Mouse (Mus musculus): ENCODE measurements around the gene Slc7a11. TPM values are rescaled to one million over a fixed set of nuclear protein-coding genes. Genes with fewer than 3 reads are reported as not detected.

Gene Slc7a11
- polyA plus RNA-seq, 1 experiment from 2014 or later, result 0.19 TPM

DNA sequence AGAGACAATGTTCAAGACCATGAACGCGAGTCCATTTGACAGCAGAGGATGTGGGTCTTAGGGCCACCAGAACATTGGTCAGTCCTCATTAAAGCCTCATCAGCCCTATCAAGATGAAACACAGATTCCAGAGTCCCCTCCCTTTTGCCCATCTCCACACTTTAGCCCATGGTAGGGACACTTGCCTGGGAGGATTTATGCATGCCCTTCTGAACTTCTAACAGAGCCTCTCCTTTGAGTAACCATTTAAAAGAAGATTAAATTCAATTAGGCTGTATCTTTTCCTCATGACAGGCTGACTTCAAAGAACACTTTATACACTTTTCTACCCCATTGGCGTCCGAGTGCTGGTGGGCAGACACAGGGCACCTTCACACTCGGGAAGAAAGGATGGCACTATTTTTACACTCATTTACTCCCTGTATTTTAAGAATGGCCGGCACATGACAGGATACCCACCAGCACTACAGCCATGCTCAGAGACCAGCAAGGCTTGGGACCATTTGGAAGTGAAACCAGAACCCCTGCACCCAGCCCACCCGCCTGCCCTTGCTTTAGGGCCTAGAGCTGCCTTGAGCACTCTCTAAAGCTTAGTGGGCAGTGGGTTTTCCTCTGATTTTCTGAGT is 144.9 kb downstream of the Slc7a11 start:
- Histone ChIP-seq H3K4me3 (no peak overlapping the region), H3K9me3 (replicated peaks) (no peaks in the 10 kb centered on the region), H3K27ac (no peak overlapping the region), H3K9ac (no peak overlapping the region), H3K36me3 (no peaks in the 10 kb centered on the region), H3K4me1 (no peaks in the 10 kb centered on the region), H3K27me3 (replicated peaks) (no peaks in the 10 kb centered on the region), H3K4me2 (no peak overlapping the region)
- no peak for ATAC-seq
- 59% methylated on average over 7 of the region's 7 CpGs for WGBS (ENCODE audit: insufficient replicate concordance)

DNA sequence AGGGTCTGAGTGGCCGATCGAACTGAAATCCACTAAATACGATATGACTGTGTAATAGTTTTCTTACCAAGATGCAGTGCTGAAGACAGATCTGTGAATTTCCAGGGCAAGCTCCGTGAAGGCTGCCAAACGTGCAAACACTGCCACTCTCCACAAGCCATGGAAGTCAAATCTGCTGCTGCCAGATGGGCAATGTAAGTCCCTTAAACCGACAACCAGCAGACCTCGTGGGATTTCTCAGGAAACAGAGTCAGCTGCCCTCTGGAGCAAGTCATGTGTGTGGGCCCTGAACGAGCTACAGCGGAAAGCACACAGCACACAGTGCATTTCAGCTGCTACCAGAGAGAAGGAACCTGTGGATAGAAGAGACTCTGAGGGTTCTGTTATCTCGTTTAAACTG is 146.5 kb downstream of the Slc7a11 start:
- Histone ChIP-seq H3K9me3 (replicated peaks) (no peaks in the 10 kb centered on the region), H3K27ac (no peak overlapping the region), H3K36me3 (no peaks in the 10 kb centered on the region), H3K4me1 (no peaks in the 10 kb centered on the region), H3K4me3 (no peak overlapping the region), H3K27me3 (replicated peaks) (no peaks in the 10 kb centered on the region), H3K9ac (no peak overlapping the region), H3K4me2 (no peak overlapping the region)
- no peak for ATAC-seq
- 56% methylated on average over 10 of the region's 10 CpGs for WGBS (ENCODE audit: insufficient replicate concordance)

DNA sequence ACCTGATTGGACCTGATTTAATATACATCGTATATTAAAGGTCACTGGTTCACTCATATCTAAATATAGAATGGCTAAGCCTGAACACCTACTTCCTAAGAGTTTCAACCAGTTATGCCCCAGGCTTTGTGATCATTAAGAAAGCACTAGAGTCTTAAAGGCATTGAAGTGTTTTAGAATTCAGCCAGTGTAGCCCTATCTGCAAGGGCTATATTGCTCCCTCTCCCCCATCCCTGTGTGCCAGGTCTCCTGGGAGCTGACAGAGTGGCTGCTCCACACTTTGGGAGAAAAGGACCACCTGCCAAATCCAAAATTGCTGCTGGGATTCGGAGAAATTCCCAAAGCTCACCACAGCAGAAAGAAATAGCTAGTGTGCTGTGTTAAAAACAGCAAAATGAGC is 168.4 kb downstream of the Slc7a11 start:
- H3K9ac ChIP-seq, result no peak overlapping the region
- no peaks in the 10 kb centered on the region for H3K36me3 ChIP-seq
- H3K4me3 ChIP-seq, result no peak overlapping the region
- no peak overlapping the region for H3K27ac ChIP-seq
- WGBS (ENCODE audit: insufficient replicate concordance), result 52% methylated on average over 2 of the region's 2 CpGs
- no peak for ATAC-seq
- no peak overlapping the region for H3K4me2 ChIP-seq
- H3K27me3 ChIP-seq (replicated peaks), result no peaks in the 10 kb centered on the region
- no peaks in the 10 kb centered on the region for H3K9me3 ChIP-seq (replicated peaks)
- H3K4me1 ChIP-seq, result no peaks in the 10 kb centered on the region

DNA sequence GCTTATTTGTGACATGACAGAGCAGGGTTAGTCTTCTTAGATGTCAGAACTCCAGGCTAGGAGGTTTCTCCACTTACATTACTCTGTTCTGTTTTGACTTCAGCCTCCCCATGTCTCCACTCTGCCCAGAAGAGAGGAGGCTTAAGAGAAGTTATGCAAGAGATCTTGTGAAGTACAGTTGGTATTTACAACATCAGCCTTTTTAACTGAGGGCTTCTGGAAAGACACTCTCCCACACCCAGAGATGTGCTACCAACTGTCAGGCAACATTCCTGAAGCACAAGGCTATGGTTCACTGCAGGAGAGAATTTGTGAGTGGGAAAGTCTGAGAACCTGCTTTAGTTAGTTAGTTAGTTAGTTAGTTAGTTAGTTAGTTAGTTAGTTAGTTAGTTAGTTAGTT is 171.2 kb downstream of the Slc7a11 start:
- Histone ChIP-seq H3K4me2 (no peak overlapping the region), H3K9me3 (replicated peaks) (no peaks in the 10 kb centered on the region), H3K36me3 (no peaks in the 10 kb centered on the region), H3K4me3 (no peak overlapping the region), H3K4me1 (no peaks in the 10 kb centered on the region), H3K27ac (no peak overlapping the region), H3K9ac (no peak overlapping the region), H3K27me3 (replicated peaks) (no peaks in the 10 kb centered on the region)
- ATAC-seq, result no peak

DNA sequence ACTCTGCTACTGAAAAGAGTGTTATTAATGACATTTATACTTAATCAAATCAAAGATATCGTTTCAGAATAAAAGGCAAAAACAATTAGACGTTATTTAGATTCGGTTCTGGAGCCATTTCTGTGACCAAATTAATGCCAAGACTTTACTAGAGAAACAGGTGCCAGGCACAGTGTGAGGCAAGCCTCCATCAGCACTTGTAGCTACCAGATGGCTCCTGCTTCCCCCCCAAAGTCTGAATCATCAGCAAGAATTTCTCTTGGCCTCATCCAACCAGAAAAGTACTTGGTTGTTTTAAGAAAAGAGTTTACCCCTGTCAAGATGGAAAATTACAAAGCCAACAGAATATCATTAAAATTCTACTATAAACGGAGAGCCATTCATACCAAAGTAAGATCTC is 173.7 kb downstream of the Slc7a11 start:
- Histone ChIP-seq H3K9me3 (replicated peaks) (no peaks in the 10 kb centered on the region), H3K9ac (no peak overlapping the region), H3K27me3 (replicated peaks) (no peaks in the 10 kb centered on the region), H3K27ac (no peak overlapping the region), H3K36me3 (no peaks in the 10 kb centered on the region), H3K4me3 (no peak overlapping the region), H3K4me2 (no peak overlapping the region), H3K4me1 (no peaks in the 10 kb centered on the region)
- no peak for ATAC-seq
- 61% methylated on average over 4 of the region's 4 CpGs for WGBS (ENCODE audit: insufficient replicate concordance)

DNA sequence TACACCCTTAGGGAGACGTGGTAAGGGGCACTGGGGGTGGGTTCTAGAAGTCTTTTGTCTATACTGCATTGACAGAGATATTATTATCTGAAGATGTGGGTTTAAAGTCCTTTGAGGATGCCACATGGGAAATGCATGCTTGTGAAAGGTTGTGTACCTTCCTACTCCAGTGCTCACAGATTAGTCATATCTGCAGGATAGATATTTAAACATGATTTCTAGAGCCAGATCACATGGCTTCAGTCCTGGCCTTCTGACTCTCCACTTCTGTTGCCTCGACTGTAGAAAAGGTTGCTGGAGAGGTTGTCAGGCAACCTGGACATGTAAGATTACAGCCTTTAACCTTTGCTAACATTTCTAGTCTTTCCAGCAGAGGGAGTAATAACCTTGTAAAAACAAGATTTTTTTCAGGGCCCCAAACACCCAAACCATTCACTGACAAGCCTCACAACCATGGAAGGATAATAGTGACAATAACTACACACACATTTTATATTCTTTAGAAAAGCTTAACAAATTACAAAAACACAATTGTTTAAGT is 180.8 kb downstream of the Slc7a11 start:
- 27% methylated on average over 2 of the region's 2 CpGs for WGBS (ENCODE audit: insufficient replicate concordance)
- no peak overlapping the region for H3K27ac ChIP-seq
- no peak overlapping the region for H3K4me3 ChIP-seq
- no peak for ATAC-seq
- no peaks in the 10 kb centered on the region for H3K9me3 ChIP-seq (replicated peaks)
- H3K27me3 ChIP-seq (replicated peaks), result no peaks in the 10 kb centered on the region
- no peak overlapping the region for H3K9ac ChIP-seq
- no peaks in the 10 kb centered on the region for H3K36me3 ChIP-seq
- H3K4me1 ChIP-seq, result no peaks in the 10 kb centered on the region
- no peak overlapping the region for H3K4me2 ChIP-seq

DNA sequence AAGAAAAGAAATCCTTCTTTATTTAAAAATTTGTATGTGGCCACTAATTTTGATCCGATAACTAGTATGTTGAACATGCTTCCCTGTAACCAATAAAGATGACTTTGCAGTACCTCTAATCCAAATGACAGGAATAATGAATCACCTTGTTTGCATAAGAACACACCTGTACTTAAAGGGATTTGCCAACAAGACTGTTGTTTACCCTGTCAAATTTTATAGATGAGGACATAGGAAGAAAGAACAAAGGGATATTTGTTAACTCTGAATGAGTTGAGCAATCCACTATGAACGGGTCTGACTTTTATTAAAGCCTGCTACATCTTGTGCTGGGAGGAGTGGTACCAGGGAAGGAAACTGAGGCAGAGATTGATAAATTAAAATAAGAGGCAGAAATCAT is 181.3 kb downstream of the Slc7a11 start:
- Histone ChIP-seq H3K4me3 (no peak overlapping the region), H3K4me1 (no peaks in the 10 kb centered on the region), H3K9me3 (replicated peaks) (no peaks in the 10 kb centered on the region), H3K4me2 (no peak overlapping the region), H3K27ac (no peak overlapping the region), H3K36me3 (no peaks in the 10 kb centered on the region), H3K9ac (no peak overlapping the region), H3K27me3 (replicated peaks) (no peaks in the 10 kb centered on the region)
- 61% methylated on average over 2 of the region's 2 CpGs for WGBS (ENCODE audit: insufficient replicate concordance)
- ATAC-seq, result no peak

DNA sequence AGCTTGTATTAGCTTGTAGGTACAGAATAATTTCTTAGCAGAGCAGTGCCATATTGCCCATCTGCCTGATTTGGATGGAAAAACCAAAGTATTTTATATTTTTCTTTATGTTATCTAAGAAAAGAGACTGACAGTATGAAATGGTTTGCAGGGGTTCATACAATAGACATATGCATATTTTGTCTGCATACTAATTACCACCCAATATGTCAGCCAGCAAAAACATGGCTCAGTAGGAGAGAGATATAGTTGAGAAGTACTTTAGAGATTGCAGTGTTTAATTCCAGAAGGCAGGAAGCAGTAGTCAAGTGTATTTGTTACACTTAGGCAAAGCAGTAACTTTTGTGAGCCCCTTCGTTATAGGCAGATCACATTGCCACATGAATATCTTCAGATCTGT is 182.7 kb downstream of the Slc7a11 start:
- Histone ChIP-seq H3K36me3 (no peaks in the 10 kb centered on the region), H3K4me3 (no peak overlapping the region), H3K9me3 (replicated peaks) (no peaks in the 10 kb centered on the region), H3K27me3 (replicated peaks) (no peaks in the 10 kb centered on the region), H3K4me1 (no peaks in the 10 kb centered on the region), H3K27ac (no peak overlapping the region), H3K4me2 (no peak overlapping the region), H3K9ac (no peak overlapping the region)
- no peak for ATAC-seq
- WGBS (ENCODE audit: insufficient replicate concordance), result 66% methylated on average over 1 of the region's 1 CpGs

DNA sequence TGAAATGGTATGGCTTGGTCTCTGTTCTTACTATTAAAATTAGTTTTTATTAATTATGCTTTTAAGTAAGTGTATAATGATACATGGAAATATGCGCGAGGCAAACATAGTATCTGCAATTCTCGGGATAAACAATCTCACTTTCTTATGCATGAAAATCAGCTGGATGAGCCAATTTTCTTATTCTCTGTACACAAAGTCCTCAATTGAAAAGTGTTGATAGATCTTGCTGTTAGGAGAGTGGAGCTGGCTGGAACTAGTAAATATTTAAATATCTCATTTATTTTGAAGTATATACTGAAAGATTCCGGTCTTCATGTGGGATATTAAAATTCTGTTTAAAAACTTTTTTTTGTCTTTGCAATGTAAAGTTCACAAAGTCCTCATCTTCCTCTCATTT is 184.6 kb downstream of the Slc7a11 start:
- H3K4me2 ChIP-seq, result no peak overlapping the region
- no peaks in the 10 kb centered on the region for H3K27me3 ChIP-seq (replicated peaks)
- no peak overlapping the region for H3K9ac ChIP-seq
- H3K4me1 ChIP-seq, result no peaks in the 10 kb centered on the region
- H3K9me3 ChIP-seq (replicated peaks), result no peaks in the 10 kb centered on the region
- no peak overlapping the region for H3K27ac ChIP-seq
- 74% methylated on average over 4 of the region's 4 CpGs for WGBS (ENCODE audit: insufficient replicate concordance)
- H3K36me3 ChIP-seq, result no peaks in the 10 kb centered on the region
- ATAC-seq, result no peak
- no peak overlapping the region for H3K4me3 ChIP-seq

DNA sequence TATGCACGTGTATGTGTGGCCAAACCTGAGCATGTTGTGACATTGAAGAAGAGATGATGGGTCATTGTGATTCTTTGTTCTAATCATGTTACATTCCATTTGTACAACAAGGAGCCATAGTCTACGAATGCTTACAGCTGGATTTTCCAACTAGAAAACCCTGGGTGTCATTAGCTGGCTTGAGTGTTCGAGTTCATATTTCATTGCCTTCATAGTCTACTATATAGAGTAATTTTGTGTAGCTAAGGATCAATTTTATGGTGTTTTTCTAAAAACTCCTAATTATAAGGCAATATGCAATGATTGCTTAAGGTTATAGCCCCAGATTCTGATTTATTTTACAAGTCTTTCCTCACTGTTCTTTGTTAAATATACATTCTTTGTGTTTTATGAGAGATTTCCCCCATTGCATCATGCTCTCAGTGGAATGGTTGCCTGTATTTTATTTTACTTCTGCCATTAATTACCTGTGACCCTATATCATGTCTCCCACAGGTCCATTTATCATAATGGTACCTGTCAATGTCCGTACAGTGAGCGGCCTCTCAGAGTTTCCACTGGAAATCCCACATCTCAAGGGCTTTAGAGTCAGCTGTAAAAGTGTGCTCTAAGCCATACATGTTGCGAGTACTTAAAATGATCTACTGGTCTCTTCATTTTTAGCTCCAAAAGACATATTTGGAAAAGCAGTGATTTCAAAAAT is 193.7 kb downstream of the Slc7a11 start:
- no peaks in the 10 kb centered on the region for H3K9me3 ChIP-seq (replicated peaks)
- H3K27ac ChIP-seq, result no peak overlapping the region
- WGBS (ENCODE audit: insufficient replicate concordance), result 59% methylated on average over 6 of the region's 6 CpGs
- H3K36me3 ChIP-seq, result no peaks in the 10 kb centered on the region
- H3K4me1 ChIP-seq, result no peaks in the 10 kb centered on the region
- no peak overlapping the region for H3K4me2 ChIP-seq
- H3K4me3 ChIP-seq, result no peak overlapping the region
- H3K9ac ChIP-seq, result no peak overlapping the region
- ATAC-seq, result no peak
- no peaks in the 10 kb centered on the region for H3K27me3 ChIP-seq (replicated peaks)

DNA sequence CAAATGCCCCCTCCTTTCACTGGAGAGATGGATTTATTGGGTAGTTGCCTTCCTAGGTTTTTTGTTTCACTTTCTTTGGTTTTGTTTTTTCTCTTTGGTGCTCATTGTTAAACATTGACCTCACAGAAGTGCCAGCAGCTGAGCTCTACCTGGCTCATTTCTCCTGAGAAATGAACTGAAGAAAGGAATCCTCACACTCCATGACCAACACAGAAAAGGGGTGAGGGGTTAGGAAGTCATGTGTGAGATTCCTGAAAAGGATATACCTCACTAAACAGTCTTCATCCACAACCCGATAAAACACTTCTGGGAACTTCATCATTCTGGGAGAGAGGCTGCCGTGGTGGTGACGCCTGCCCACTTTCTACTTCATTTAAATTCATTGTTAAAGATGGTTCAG is 207.4 kb downstream of the Slc7a11 start:
- ATAC-seq, result no peak
- 71% methylated on average over 3 of the region's 3 CpGs for WGBS (ENCODE audit: insufficient replicate concordance)
- Histone ChIP-seq H3K27ac (no peak overlapping the region), H3K9me3 (replicated peaks) (no peaks in the 10 kb centered on the region), H3K27me3 (replicated peaks) (no peaks in the 10 kb centered on the region), H3K4me1 (no peaks in the 10 kb centered on the region), H3K36me3 (no peaks in the 10 kb centered on the region), H3K4me3 (no peak overlapping the region), H3K9ac (no peak overlapping the region), H3K4me2 (no peak overlapping the region)

DNA sequence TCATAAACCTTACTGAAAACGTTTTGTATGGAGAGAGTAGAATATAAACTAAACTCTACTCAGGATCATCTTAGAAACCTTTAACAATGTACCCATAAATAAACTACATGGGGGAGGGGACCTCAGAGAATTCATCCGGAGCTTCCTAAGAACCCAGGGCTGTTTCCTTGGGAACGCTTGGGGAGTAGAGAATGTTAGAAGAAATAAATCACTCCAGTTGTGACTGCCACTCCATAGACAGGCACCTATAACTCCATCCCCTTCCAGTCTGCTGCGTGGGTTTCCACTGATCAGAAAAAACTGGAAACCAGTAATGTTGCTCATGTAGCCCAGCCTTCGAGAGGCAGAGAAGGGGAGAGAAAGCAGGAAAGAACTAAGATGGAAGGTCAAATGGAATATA is 210.3 kb downstream of the Slc7a11 start:
- H3K9ac ChIP-seq, result no peak overlapping the region
- 53% methylated on average over 5 of the region's 5 CpGs for WGBS (ENCODE audit: insufficient replicate concordance)
- ATAC-seq, result no peak
- H3K4me1 ChIP-seq, result no peaks in the 10 kb centered on the region
- H3K27ac ChIP-seq, result no peak overlapping the region
- no peaks in the 10 kb centered on the region for H3K9me3 ChIP-seq (replicated peaks)
- no peak overlapping the region for H3K4me2 ChIP-seq
- H3K36me3 ChIP-seq, result no peaks in the 10 kb centered on the region
- no peaks in the 10 kb centered on the region for H3K27me3 ChIP-seq (replicated peaks)
- H3K4me3 ChIP-seq, result no peak overlapping the region

Data from liver, embryonic 12.5 days (tissue).